Mouse (Mus musculus) forebrain, postnatal 0 days (tissue): ENCODE results near the gene Pdia5. TPM values are rescaled to one million over a fixed set of nuclear protein-coding genes. Genes with fewer than 3 reads are reported as not detected.

ENCODE experiments used
- ATAC-seq: fragments of 200-750 bp; cut with Nextera tagmentation; 2 replicates; pipeline ENCODE4 v1.8.0; 2017; ENCODE audit warnings: mild to moderate bottlenecking, moderate library complexity
- DNase-seq: peaks from one replicate; pipeline ENCODE4 v3.0.0-alpha.2; 2015
- H3K27ac ChIP-seq: fragments of 300-500 bp; sonication (generic); 2 replicates; pipeline ENCODE4 v1.5.1; 2014; ENCODE audit warnings: low read depth, mild to moderate bottlenecking, antibody characterized with exemption, low read length, moderate library complexity, mixed read lengths
- H3K27me3 ChIP-seq: fragments of 300-500 bp; sonication (generic); 2 replicates; pipeline ENCODE4 v1.6.1; 2014; ENCODE audit warnings: mild to moderate bottlenecking, low read length, mixed read lengths; ENCODE audit not compliant: insufficient read depth
- H3K36me3 ChIP-seq: fragments of 300-500 bp; sonication (generic); 2 replicates; pipeline ENCODE4 v1.6.1; 2014; ENCODE audit warnings: mild to moderate bottlenecking, moderate library complexity; ENCODE audit not compliant: insufficient read depth
- H3K4me1 ChIP-seq: fragments of 300-500 bp; sonication (generic); 2 replicates; pipeline ENCODE4 v1.6.1; 2014; ENCODE audit warnings: antibody characterized with exemption; ENCODE audit not compliant: insufficient read depth
- H3K4me2 ChIP-seq: fragments of 300-500 bp; sonication (generic); 2 replicates; pipeline ENCODE4 v1.6.1; 2014; ENCODE audit warnings: low read depth, mild to moderate bottlenecking, moderate library complexity
- H3K4me3 ChIP-seq: fragments of 300-500 bp; sonication (generic); 2 replicates; pipeline ENCODE4 v1.5.1; 2014; ENCODE audit warnings: low read depth, low read length, mixed read lengths
- H3K9ac ChIP-seq: fragments of 300-500 bp; sonication (generic); 2 replicates; pipeline ENCODE4 v1.6.1; 2014; ENCODE audit warnings: mild to moderate bottlenecking
- H3K9me3 ChIP-seq: fragments of 300-500 bp; sonication (generic); 2 replicates; pipeline ENCODE4 v1.6.1; 2016; ENCODE audit warnings: low read length
- CTCF ChIP-seq: sonication (generic); IDR thresholded peaks from 2 replicates; pipeline ENCODE4 v1.5.1; 2016; ENCODE audit warnings: antibody characterized with exemption, control low read depth, low read depth
- WGBS: fragments of 180-500 bp; shearing (Covaris S2); extraction: QIAGEN DNeasy Blood & Tissue Kit; methylation state at CpG from one replicate; pipeline ENCODE4 v1.1.7; 2014; 5-methylcytosine and 5-hydroxymethylcytosine counted together
- polyA plus RNA-seq: library from polyadenylated mRNA; unstranded; fragments of >200 nt; fragmentation: Nextera tagmentation; extraction: Ambion mirVana; gene quantifications from 2 replicates; pipeline ENCODE4 v1.2.1, GENCODE M21; 2015
- total RNA-seq: library from RNA; depleted of rRNA; stranded (reverse); fragments of >200 nt; gene quantifications from 2 replicates; pipeline ENCODE4 v1.2.3, GENCODE M21; 2014

Pdia5 gene
- total and polyA plus RNA-seq, 2 experiments from 2014 or later = 2.5 to 8.7 TPM

GRCm38 (mm10) chr16:35517976-35518951 is 27.6 kb upstream of the Pdia5 start:
- WGBS = 54% methylated on average over 23 of the region's 23 CpGs
- H3K4me1 ChIP-seq = no peaks in the 10 kb centered on the region
- no peaks in the 10 kb centered on the region for H3K27me3 ChIP-seq
- ATAC-seq (0 out of 2 replicates have a peak, but pooled peaks have one; percentile 27), DNase-seq (peak; percentile 24)
- H3K4me2 ChIP-seq = no peak overlapping the region
- no peak overlapping the region for H3K4me3 ChIP-seq
- no peaks in the 10 kb centered on the region for H3K36me3 ChIP-seq
- H3K9me3 ChIP-seq = no peaks in the 10 kb centered on the region
- H3K9ac ChIP-seq = no peak overlapping the region
- H3K27ac ChIP-seq = no peak overlapping the region
- no peak for TF ChIP-seq CTCF

DNA sequence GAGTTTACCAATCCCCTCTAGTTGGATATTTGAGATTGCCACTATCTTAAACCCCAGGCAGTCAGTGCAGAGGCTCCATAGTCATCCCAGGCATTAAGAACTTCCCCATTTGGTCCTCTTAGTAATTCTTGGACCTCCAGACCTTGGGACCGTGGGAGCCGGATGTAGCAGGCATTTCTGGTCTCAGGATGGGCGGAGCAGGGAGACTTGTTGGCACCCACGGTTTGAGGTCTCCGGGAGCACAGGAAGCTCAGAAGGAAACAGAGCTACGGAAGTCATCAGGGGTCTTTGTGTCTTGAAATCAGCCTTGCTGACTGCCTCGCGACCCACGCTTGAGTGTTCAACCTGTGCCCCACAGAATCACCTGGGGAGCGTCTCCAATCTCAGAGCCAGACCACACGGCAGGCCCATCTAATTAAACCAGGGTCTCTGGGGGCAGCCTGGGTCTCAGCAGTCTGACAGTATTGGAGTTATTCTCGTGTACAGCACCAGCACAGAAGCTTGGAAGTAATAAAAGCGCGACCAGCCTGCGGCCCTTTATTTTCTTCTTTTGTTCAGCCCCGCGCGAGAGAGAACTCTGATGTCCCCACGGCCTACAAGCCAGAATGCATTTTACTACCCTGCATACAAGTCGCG is 25.4 kb upstream of the Pdia5 start:
- Histone ChIP-seq H3K4me1 (no peaks in the 10 kb centered on the region), H3K4me2 (no peak overlapping the region), H3K27me3 (no peaks in the 10 kb centered on the region), H3K36me3 (no peaks in the 10 kb centered on the region), H3K4me3 (no peak overlapping the region), H3K27ac (no peak overlapping the region), H3K9ac (no peak overlapping the region), H3K9me3 (no peaks in the 10 kb centered on the region)
- no peak for TF ChIP-seq CTCF
- 53% methylated on average over 21 of the region's 21 CpGs for WGBS
- no peak for ATAC-seq
- DNase-seq = no peak

- 64% methylated on average over 11 of the region's 11 CpGs for WGBS
- Histone ChIP-seq H3K27ac (no peak overlapping the region), H3K4me2 (no peak overlapping the region), H3K9me3 (no peaks in the 10 kb centered on the region), H3K4me1 (no peaks in the 10 kb centered on the region), H3K9ac (no peak overlapping the region), H3K4me3 (no peak overlapping the region), H3K36me3 (no peaks in the 10 kb centered on the region), H3K27me3 (no peaks in the 10 kb centered on the region)
- DNase-seq (no peak), ATAC-seq (no peak)
- no peak for TF ChIP-seq CTCF
Measured at GRCm38 (mm10) chr16:35509331-35510070, 18.8 kb upstream of the Pdia5 start.

DNA sequence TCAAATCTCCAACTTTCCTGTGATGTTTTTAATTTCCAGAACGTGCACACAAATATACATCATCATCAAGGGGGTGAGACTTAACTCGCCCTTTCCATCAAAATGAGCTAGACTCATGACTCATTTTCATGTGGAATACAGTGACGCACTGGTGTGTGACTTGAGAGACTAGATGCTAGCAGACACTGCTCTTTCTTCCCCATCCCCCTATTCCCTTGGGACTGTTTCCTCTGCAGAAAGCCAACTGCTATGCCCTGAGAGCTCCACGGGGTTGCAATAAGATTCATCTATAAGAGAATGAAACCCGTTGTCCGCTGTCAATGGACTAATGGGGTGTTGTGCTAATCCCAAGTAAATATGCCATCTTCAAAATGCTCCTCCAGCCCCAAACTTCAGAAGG is 17.9 kb upstream of the Pdia5 start:
- no peak for ATAC-seq
- H3K27me3 ChIP-seq = no peaks in the 10 kb centered on the region

DNA sequence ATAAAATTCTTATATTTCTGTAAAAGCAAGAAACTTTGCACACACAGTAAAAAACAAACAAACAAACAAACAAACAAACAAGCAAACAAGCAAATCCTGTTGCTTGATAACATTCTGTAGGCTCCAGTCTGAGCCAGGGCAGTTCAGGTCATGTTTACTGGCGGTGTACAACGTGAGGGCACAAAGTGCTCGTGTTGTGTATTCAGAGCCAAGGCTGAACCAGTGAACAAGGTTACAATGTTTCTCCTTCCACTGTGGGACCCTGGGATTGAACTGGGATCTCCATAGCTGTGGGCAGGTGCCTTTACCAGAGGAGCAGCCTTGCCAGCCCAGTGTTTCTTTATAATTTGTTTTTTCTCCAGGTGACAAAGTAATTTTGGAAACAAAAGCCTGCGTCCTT is 15.1 kb upstream of the Pdia5 start:
- no peak overlapping the region for H3K9ac ChIP-seq
- TF ChIP-seq CTCF = no peak
- H3K9me3 ChIP-seq = no peaks in the 10 kb centered on the region
- no peaks in the 10 kb centered on the region for H3K4me1 ChIP-seq
- H3K27ac ChIP-seq = no peak overlapping the region
- 89% methylated on average over 4 of the region's 4 CpGs for WGBS
- DNase-seq (no peak), ATAC-seq (no peak)
- no peaks in the 10 kb centered on the region for H3K27me3 ChIP-seq
- H3K4me2 ChIP-seq = no peak overlapping the region
- H3K36me3 ChIP-seq = no peaks in the 10 kb centered on the region
- H3K4me3 ChIP-seq = no peak overlapping the region

More for the DNA sequence above, 17.9 kb upstream of the Pdia5 start:
- Histone ChIP-seq H3K4me3 (no peak overlapping the region), H3K4me2 (no peak overlapping the region), H3K4me1 (no peaks in the 10 kb centered on the region), H3K9ac (no peak overlapping the region), H3K9me3 (no peaks in the 10 kb centered on the region), H3K27ac (no peak overlapping the region), H3K36me3 (no peaks in the 10 kb centered on the region)
- DNase-seq = no peak
- TF ChIP-seq CTCF = no peak
- 88% methylated on average over 6 of the region's 6 CpGs for WGBS

GRCm38 (mm10) chr16:35504266-35504665 is 13.6 kb upstream of the Pdia5 start:
- Histone ChIP-seq H3K36me3 (no peaks in the 10 kb centered on the region), H3K9ac (no peak overlapping the region), H3K27ac (no peak overlapping the region), H3K27me3 (no peaks in the 10 kb centered on the region), H3K9me3 (no peaks in the 10 kb centered on the region), H3K4me2 (no peak overlapping the region), H3K4me3 (no peak overlapping the region), H3K4me1 (no peaks in the 10 kb centered on the region)
- TF ChIP-seq CTCF = no peak
- no peak for ATAC-seq
- whole genome bisulfite sequencing = 80% methylated on average over 8 of the region's 8 CpGs
- no peak for DNase-seq

DNA sequence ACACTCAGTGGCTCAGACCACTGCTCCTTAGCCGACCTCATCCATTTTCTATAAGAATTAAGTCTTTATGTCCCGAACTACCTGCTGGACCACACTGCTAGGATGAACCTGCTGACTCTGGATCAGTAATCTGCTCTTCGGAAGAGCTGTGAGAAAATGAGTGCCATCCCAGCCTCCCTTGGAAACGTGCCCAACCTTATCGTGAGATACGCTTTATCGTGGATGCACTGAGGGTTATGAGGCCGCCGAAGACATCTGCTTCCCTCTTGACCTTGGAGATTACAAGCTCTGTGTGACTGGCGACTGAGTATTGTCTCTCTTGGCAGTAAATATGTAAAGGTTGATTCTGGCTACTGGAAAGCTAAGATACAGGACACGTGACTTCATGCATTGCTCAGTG is 11.8 kb upstream of the Pdia5 start:
- ATAC-seq (no peak), DNase-seq (no peak)
- Histone ChIP-seq H3K4me3 (no peak overlapping the region), H3K9me3 (no peaks in the 10 kb centered on the region), H3K4me2 (no peak overlapping the region), H3K4me1 (no peaks in the 10 kb centered on the region), H3K27ac (no peak overlapping the region), H3K27me3 (no peaks in the 10 kb centered on the region), H3K9ac (no peak overlapping the region), H3K36me3 (no peaks in the 10 kb centered on the region)
- no peak for TF ChIP-seq CTCF
- 83% methylated on average over 11 of the region's 11 CpGs for WGBS
